Mouse (Mus musculus) heart, adult 8-10 months (tissue): ENCODE results near the gene Plcg2. TPM values are rescaled to one million over a fixed set of nuclear protein-coding genes. Genes with fewer than 3 reads are reported as not detected.

Experiments
- DNase-seq: peaks from one replicate; pipeline ENCODE4 v3.0.0; 2022; ENCODE audit warnings: low spot score
- total RNA-seq, 4 experiments: library from RNA; stranded (reverse); gene quantifications; 2 replicates each; pipeline ENCODE4 v1.2.4; 2022

Gene Plcg2
- total RNA-seq, 4 experiments from 2014 or later: 5.3 to 10.4 (median 7.5) TPM

DNA sequence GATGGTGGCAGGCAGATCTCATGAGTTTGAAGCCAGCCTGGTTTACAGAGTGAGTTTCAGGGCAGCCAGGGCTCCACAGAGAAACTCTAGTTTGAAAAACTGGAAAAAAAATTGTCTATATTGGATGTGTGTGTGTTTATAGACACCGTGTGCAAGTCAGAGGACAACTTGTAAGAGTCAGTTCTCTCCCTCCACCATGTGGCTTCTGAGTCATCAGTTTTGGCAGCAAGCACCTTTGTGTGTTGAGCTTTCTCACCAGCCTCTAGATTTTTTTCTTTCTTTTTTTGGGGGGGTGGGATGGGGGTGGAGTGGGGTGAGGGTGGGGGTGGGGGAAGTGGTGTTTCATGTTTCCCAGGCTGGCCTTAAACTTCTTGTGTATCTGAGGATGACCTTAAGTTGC lies 12.8 kb upstream of the Plcg2 start:
- DNase-seq: no peak

DNA sequence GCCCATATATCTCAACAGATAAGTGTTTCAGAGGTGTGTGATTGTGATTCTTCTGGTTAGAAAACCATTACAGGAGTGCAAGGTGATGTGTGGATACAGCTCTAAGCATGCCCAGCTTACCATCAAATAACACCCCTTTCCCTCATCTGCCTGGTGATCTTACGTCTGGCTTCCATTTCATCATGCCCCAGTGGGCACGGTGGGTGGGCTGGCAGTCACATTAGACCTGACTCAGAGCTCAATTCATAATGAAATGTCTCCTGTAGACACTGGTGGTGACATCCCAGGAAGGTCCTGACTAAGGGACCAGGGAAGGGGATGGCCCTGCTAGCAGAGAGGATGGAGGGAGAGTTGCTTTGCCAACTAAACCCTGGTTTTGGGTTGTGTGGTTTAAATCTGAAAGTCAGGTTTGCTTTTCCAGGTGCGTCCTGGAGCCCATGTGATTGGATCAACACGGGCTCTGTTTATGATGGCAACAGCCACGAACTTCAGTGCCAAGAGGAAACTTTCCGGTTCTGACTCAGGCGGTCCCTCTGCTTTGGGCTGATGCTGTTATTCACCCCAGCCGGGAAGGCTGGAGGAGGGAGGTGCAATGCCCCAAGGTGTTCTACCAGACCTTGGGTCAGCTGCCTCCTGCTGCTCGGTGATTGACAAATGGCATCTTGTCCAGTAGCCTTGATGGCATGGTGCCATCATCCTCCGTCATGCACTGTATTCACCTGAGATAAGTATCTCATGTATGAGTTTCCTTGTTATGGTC lies 9.7 kb upstream of the Plcg2 start:
- no peak for DNase-seq

DNA sequence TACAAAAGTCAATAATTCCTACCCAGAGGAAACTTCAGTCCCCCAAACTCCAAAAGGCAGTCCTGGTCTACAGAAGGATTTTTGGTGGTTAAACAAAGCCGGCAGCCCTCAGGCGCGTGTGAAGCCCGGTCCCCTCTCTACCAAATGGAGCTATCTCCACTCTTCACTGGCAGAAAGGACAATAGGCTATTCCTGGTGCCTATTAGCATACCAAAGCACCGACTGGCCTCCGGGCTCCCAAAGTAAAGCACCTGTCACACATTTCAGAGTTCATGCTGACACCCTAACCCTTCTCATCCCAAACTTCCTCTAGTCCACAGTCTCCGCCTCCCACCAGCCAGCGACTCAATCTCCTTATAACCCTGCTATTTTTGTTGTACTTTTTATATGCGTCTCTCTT lies 4.5 kb upstream of the Plcg2 start:
- DNase-seq: no peak

DNA sequence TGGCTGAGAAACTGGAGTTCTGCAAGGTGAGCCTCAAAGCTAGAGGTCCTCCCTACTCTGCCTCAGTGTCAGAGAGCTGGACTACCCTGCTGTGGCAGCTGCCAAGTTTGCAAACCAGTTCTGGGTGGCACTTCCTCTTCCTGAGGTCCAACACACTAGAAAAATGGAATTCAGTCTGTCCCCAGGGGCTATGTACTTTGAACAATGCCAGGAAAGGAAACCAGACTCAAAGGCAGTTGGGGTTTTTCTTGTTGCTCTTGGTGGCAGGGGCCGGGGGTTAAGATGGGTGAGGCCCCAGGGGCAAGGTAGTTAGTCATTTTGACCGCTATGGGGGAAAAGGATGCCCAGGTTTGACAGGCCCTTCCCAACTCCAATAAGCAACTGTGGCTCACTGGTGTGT lies 3.2 kb upstream of the Plcg2 start:
- peak; percentile 7 for DNase-seq

DNA sequence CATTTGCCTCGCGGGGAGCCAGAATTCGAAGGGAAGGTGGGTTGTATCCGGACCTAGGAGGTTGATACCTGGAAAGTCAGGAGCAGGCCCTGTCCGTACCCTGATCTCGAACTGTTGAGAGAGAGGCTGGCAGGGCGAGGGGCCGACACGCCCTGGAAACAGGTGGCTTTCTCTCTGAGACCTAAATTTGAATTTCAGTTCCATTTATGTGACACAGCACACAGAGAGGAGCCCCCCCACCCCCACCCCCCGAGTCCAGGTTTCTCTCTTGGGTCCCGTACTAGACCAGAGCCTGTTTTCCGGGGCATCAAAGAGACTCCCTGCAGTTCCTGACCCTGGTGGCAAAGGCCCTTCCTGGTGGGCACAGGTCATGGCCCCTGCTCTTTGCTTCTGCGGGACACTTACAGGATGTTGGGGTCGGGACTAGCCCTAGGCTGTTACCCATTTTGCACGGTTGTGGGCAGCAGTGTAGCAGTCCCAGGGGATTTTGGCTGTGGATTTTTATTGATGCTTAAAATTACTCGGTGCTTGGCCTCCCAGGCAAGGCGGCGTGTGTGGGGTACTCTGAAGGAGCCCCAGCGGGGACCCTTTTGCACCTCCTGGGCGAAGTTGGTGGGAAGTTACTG lies 937 bp downstream of the Plcg2 start:
- DNase-seq: no peak

DNA sequence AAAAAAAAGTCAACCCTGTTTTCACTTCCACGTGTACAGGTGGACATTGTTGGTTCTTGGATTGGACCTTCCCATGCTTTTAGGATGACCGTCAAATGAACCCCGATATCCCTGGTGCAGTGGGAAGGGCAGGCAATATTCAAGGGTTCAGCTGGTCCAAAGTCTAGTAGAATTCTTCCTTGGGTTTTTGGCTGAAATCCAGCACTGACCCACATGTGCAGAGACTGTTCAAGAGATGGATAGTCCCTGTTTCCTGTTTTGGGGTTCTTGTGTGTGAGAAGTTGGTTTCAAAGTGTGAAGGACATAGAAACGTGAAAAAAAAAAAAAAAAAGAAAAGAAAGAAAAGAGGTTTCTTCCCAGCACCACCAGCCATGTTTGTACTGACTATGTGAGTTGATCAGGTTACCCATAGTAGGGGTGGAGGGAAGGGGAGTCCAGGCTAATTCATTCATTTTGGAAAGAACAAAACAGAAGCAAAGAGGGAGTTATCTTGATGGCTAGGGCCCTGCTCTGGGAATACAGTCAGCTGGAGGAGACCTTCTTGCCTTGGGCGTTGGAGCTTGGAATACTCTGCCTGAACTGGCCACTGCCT lies 2.2 kb downstream of the Plcg2 start:
- no peak for DNase-seq

DNA sequence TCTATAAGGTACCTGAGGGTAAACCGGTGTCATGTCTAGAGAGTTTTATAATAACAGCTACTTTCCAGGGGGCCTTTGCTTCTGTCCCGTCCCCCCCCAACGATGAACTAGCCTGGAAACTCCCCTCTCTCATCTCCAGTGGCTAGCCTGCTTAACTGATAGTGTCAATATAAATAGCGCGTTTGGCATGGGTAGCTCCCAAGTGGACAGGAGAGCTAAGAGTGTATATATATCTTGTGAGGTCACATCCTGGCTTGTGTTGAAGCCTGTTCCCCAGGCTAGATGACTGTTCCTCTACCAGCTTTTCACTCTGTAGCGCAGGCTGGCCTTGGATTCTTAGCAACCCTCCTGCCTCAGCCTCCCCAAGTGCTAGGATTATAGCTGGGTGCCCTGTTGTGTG lies 3.2 kb downstream of the Plcg2 start:
- peak; percentile 9 for DNase-seq

DNA sequence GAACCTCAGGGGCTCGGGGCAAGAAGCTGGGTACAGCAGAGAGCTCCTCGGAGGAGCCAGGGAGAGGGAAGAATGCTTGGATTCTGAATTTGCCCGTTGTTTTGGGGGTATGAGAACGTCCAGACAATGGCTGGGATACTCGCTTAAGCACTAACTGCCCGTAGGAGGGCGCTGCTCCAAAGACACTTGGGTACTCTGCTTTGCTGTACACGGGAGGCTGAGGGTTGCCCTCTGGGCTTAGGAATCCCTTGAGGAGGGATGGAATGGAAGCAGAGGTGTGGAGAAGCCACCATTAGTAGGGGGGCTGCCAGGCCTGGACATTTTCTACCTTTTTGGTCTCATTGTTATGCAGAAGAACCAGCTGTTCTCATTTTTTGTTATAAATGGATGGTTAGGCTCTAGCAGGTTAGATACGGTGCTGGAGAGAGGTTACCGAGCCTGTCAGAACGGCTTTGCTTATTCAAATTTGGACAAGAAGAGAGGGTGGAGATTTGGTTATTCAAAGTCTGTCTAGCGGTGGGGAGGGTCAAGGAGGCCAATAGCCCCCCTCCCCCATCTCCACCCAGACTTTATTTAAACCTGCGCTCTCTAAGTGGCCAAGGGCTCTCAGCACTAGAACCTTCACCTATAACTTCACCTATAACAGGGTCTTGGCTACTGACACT lies 5.4 kb downstream of the Plcg2 start:
- DNase-seq: no peak

DNA sequence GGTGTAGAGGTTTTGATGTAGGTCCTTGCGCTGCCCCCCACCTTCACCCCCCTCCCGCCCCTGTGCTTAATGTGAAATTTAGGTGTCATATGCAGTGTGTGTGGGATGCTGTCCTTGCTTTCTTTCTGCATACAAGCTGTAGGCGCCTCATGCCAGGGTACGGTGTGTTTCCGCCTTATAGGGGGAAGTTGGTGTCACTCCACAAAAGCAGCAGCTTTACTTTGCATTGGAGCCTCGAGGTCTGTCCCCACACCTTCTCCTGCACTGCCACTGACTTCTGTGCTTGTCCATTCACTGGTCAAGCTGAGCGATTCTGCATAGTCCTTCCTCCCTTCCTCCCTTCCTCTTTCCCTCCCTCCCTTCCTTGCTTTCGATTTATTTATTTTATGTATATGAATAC lies 9.6 kb downstream of the Plcg2 start:
- no peak for DNase-seq

DNA sequence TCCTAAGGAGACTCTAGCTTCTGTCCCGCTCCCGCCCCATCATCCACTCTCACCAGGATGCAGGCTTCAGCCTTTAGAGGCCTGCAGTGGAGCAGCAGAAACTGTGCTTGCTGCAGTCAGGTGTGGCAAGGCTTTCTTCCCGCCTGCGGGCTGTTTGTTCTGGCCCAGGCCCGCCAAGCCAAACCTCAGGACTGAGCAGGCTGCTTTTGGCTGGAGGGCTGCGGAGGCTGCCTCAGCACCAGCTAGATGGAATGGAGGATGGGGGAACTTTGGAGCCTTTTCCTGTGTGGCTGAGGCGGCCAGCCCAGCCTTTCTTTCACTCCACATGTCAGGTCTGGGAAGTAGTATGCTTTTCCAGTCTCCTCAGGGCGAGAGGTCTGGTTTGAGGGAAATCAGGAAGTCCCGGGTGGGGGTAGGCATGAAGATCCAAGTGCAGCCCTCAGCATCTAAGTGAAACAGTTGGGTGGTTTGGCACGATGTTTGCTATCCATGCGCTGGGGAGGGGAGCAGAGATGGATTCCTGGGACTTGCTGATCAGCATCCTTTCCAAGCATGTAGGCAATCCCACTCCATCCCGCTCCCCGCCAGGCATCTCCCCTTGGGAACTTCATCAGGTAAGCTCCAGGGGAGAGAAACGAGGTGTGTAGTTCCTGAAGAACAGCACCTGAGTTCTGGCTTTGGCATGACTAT lies 18.9 kb downstream of the Plcg2 start:
- no peak for DNase-seq

DNA sequence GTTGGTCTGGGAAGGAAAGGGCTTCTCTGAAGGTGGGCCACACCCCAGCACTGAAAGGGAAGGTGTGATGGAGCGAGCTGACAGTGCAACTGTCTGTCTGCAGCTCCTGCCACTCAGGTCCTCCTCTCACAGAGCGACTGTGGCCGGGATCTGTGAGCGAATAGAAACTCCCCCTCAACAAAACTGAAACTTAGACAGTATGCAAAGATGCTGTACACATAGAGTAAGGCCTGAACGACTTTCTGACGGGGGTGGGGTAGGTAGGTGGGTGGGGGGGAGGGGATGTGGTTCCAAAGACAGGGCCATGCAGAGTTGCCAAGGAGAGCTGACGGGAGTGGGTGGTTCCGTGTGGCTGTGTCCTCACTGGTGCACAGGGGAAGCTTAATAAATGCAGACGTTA lies 19.8 kb downstream of the Plcg2 start:
- no peak for DNase-seq

DNA sequence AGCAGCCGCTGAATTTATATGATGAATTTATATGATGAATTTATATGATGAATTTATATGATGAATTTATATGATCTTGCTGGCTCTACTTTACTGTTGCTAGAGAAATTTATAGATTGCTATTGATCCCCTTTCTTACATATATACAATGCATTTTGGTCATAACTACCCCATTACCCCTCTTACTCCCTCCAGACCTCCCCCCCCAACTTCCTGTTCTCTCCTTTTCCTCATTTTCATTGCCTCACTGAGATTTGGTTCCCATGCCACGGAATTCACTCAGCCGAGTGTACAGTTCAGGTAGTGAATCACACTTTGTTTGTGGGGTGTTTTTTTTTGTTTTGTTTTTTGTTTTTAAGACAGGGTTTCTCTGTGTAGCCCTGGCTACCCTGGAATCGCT lies 20.8 kb downstream of the Plcg2 start:
- DNase-seq: no peak

DNA sequence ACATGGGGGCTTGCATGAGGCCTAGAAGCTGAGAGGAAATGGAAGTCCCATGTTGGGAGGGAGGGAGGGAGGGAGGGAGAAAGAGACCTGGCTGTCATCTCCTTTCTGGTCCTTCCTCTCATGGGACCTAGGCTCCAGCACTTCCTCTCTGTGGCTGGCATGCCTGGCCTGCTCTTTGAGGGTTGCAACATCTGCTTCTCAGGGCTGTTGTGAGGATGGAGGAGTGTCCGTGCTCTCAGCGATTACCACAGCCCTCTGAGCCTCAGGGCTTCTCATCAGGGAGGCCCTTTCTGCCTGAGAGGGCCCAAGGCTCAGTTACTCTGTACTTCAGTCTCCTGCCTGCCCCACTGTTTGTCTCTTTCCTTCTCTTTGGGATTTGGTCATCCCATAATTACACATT lies 28.1 kb downstream of the Plcg2 start:
- no peak for DNase-seq

DNA sequence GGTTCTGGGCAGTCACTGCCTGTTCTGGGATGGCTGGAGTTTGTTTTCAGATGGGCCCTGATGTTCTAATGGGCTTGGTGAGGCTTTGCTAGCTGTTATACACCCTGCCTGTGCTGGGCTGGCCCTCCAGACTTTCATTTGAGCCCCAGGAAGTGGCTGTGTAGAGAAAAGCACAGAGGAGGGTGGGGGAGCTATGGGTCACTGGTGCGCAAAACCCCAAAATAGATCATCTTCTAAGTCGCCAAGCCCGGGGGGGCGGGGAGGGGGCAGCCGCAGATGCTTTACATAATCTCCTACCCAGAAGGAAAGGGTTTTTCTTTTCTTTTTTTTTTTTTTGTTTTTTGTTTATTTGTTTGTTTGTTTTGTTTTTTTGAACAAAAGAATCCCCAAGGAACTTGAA lies 29.9 kb downstream of the Plcg2 start:
- no peak for DNase-seq

DNA sequence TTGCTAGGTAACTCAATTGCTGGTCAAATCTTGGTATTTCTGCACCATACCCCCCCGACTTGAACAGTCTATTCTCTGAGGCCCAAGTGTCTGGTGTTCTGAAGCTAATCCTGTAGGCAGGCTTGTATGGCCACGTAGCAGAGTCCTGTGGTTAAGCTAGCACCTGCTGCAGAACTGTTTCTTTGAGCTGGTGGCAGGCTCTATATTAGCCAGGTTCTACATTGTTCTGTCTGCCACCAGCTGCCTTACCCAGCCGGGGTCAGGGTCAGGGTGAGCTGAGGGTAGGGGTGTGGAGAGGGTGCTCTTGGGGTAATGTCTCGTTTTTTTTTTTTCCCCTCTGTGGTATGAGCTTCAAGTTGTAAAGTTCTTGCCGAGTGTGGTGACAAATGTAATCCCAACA lies 31.1 kb downstream of the Plcg2 start:
- DNase-seq: no peak

DNA sequence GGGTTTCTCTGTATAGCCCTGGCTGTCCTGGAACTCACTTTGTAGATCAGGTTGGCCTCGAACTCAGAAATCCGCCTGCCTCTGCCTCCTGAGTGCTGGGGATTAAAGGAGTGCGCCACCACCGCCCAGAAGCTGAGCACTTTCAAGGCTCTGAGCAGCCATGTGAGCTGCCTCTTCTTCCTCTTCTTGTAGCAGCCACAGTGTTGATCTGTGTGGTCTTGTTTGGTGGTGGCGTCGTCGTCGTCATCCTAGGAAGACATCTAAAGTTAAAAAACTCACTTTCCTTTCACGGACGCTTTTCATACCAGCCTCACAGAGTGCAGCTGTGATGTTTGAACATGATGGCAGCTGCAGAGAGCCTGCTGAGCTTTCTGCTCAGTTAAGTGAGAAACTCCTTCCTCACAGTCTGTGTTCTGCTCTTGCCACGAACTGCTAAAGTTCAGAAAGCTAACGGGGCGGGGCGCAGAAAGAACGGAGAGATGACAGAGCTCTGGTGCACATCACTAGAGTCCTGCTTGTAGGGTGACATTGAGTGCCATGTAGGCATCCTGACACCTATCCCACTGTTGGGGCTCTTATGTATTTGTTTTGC lies 34.4 kb downstream of the Plcg2 start:
- no peak for DNase-seq

DNA sequence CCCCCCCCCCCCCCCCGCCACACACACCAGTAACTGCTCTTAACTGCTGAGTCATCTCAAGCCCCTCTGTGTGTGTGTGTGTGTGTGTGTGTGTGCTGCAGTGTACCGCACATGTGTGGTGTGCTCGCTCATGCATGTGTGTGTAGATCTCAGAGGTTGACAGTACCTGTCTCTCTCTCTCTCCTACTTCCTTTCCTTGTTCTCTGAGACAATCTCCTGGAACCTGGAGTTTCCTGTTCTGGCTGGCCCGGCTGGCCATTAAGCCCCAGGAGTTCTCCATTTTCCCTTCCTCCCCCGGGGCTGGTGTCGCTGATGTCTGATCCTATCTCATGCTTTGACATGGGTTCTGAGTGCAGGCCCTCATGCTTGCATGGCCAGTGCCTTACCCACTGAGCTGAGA lies 38.8 kb downstream of the Plcg2 start:
- DNase-seq: no peak

DNA sequence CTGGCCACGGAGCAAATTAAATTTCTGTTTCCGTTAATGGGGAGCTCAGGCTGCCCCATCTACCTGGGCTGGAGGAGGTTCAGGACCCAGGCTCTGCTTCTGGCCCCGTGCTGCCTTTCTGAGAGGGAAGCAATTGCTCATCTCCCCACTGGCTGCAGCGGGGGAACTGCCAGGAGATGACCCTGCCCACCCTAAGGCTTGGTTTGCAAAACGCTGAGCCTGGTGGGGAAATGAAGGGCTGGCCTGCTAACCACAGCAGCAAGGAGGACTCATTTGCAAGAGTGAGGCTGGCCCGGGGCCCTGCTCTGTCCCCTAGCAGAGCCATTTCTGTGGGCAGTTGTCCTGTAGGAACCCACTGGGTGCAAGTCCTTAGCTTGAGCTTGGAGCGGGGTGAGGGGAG lies 39.7 kb downstream of the Plcg2 start:
- no peak for DNase-seq

DNA sequence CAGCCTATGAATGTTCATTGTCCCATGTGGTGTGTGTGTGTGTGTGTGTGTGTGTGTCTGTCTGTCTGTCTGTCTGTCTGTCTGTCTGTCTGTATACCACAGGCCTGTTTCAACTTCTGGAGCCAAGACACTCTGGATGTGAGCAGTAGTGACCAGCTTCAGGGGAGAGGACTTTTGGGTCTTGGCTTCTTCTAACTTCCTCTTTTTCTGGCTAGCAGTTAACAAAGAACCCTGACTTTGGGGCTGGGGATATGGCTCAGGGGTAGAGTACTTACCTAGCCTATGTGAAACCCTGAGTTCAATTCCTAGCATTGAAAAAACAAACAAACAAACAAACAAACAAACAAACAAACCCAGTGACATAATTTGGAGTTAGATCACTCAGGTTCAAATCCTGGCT lies 44.9 kb downstream of the Plcg2 start:
- no peak for DNase-seq

DNA sequence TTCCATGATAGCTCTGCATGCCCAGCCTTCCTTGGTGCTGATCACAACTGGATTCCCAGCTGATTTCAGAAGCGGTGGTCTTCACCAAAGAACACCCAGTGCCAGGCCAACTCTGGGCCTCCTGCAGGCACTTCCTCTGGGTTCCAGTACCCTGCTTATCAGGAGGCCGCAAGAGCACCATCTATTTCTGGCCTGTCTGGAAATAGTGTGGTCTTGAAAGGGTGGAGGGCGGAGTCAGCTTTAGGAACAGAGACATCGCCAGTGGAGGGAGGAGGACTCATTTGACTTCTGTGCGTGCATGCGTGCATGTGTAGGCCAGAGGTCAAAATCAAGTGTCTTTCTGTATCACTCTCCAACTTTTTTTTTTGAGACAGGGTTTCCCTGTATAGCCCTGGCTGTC lies 45.7 kb downstream of the Plcg2 start:
- no peak for DNase-seq

DNA sequence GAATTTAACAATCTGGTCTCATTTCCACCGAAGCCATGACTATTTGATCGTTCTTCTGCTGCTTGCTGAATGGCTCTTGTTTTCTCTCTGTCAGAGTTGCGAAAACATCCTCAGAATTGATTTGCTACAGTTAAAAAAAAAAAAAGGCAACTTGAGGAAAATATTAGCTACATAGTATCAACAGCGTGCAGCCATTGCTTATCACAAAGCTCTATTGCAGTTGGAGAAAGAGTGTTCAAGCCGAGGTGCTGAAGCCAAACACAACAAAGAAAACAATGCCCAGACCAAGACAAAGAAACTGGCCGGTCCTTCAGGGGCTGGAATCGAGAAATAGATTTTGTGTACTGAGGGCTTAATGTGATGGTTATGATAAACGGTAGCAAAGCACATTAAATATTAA lies 47.0 kb downstream of the Plcg2 start:
- DNase-seq: no peak

DNA sequence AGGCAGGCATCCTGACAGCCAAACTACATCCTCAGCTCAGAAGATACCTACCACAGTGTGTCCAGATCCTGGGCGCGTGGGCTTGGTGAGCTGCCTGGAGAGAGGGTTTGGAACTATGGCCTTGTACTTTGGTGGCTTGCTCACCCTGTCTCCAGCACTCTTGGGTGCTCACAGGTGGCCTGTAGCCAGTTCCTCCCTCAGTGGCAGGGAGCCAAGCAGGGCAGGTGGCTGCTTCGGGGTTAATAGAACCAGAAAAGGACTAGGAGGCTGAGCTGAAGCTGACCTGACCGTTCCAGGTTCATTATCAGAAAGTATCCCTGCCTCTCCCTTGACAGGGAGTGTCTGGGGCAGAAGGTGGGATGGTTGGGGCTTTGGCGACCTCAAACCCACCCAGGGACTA lies 48.3 kb downstream of the Plcg2 start:
- DNase-seq: no peak
